Mouse (Mus musculus) ES-Bruce4 (cell line): ENCODE results near the gene H2afx. TPM values are rescaled to one million over a fixed set of nuclear protein-coding genes. Genes with fewer than 3 reads are reported as not detected.
"Not testable (repeated sequence)": the region's sequence is repeated elsewhere in the genome, so short reads cannot be mapped to it uniquely, and the experiment has no call there.

Experiments used
- H3K27ac ChIP-seq: 2 replicates; pipeline ENCODE4 v1.5.1; 2012; ENCODE audit warnings: low read length, inconsistent platforms; ENCODE audit not compliant: insufficient read depth
- H3K27me3 ChIP-seq: 2 replicates; pipeline ENCODE4 v1.6.1; 2012; ENCODE audit warnings: mild to moderate bottlenecking, low read length, inconsistent platforms; ENCODE audit not compliant: control insufficient read depth, poor library complexity, insufficient read depth, severe bottlenecking
- H3K36me3 ChIP-seq: 2 replicates; pipeline ENCODE4 v1.6.1; 2012; ENCODE audit warnings: inconsistent platforms, mild to moderate bottlenecking, low read length, moderate library complexity; ENCODE audit not compliant: control insufficient read depth, poor library complexity, insufficient read depth, severe bottlenecking
- H3K4me1 ChIP-seq: one replicate; pipeline ENCODE4 v1.8.1; 2011; ENCODE audit warnings: low read length; ENCODE audit not compliant: control insufficient read depth, insufficient read depth
- H3K4me3 ChIP-seq: 2 replicates; pipeline ENCODE4 v1.5.1; 2011; ENCODE audit warnings: low read depth, mild to moderate bottlenecking, low read length
- H3K9ac ChIP-seq: 2 replicates; pipeline ENCODE4 v1.6.1; 2012; ENCODE audit warnings: low read depth, mild to moderate bottlenecking, inconsistent platforms; ENCODE audit not compliant: poor library complexity, severe bottlenecking
- H3K9me3 ChIP-seq: replicated peaks from 2 replicates; pipeline ENCODE4 v1.6.1; 2012; ENCODE audit warnings: mild to moderate bottlenecking, low read length, inconsistent platforms; ENCODE audit not compliant: control insufficient read depth, poor library complexity, insufficient read depth, severe bottlenecking
- CTCF ChIP-seq: IDR thresholded peaks from one replicate; pipeline ENCODE4 v1.8.1; 2011; ENCODE audit warnings: low read depth, low read length
- EP300 ChIP-seq: IDR thresholded peaks from 2 replicates; pipeline ENCODE4 v1.6.1; 2011; ENCODE audit warnings: low read depth, low read length; ENCODE audit not compliant: insufficient read depth
- POLR2A ChIP-seq: IDR thresholded peaks from one replicate; pipeline ENCODE4 v1.8.1; 2011; ENCODE audit warnings: low read length; ENCODE audit not compliant: insufficient read depth
- polyA plus RNA-seq: library from polyadenylated mRNA; stranded (reverse); fragments of >200 nt; gene quantifications from 2 replicates; pipeline ENCODE4 v1.2.4, GENCODE M21; 2011; ENCODE audit warnings: low read depth; ENCODE audit not compliant: missing spikeins, insufficient read depth, insufficient read length

The H2afx gene
- polyA plus RNA-seq, 1 experiment: 173 TPM

GRCm38 (mm10) chr9:44335331-44336092 is 1.0 kb downstream of the H2afx start:
- Histone ChIP-seq H3K9ac (peak overlapping the region; percentile 98), H3K9me3 (no peaks in the 10 kb centered on the region), H3K27ac (peak overlapping the region; percentile 78), H3K27me3 (no peaks in the 10 kb centered on the region), H3K4me3 (peak overlapping the region; percentile 97), H3K4me1 (peaks cover 5% of the 10 kb centered on the region), H3K36me3 (peaks cover 24% of the 10 kb centered on the region)
- TF ChIP-seq CTCF (no peak), EP300 (no peak), POLR2A (no peak)

- no peaks in the 10 kb centered on the region for H3K27me3 ChIP-seq
- TF ChIP-seq CTCF: no peak
- no peak for TF ChIP-seq POLR2A
- no peak for TF ChIP-seq EP300
- peak overlapping the region; percentile 54 for H3K27ac ChIP-seq
- peaks cover 5% of the 10 kb centered on the region for H3K4me1 ChIP-seq
- H3K9ac ChIP-seq: peak overlapping the region; percentile 98
- no peaks in the 10 kb centered on the region for H3K9me3 ChIP-seq
- H3K36me3 ChIP-seq: peaks cover 21% of the 10 kb centered on the region
- H3K4me3 ChIP-seq: peak overlapping the region; percentile 97
Observed at GRCm38 (mm10) chr9:44336093-44336406, 1.6 kb downstream of the H2afx start.

- peak overlapping the region; percentile 98 for H3K9ac ChIP-seq
- H3K36me3 ChIP-seq: peaks cover 21% of the 10 kb centered on the region
- H3K27me3 ChIP-seq, H3K9me3 ChIP-seq, H3K4me1 ChIP-seq: not testable (repeated sequence)
- H3K27ac ChIP-seq: 0 out of 2 replicates have a peak overlapping the region, but pooled peaks have one; percentile 12
- peak overlapping the region; percentile 55 for H3K4me3 ChIP-seq
Observed at GRCm38 (mm10) chr9:44336513-44336912, 2.0 kb downstream of the H2afx start.

GRCm38 (mm10) chr9:44336964-44337363 is 2.5 kb downstream of the H2afx start:
- H3K27ac ChIP-seq: 0 out of 2 replicates have a peak overlapping the region, but pooled peaks have one; percentile 12

GRCm38 (mm10) chr9:44337436-44338169 is 3.1 kb downstream of the H2afx start:
- peak overlapping the region; percentile 55 for H3K4me3 ChIP-seq
- H3K4me1 ChIP-seq: peaks cover 5% of the 10 kb centered on the region
- H3K27me3 ChIP-seq: no peaks in the 10 kb centered on the region
- H3K9me3 ChIP-seq: no peaks in the 10 kb centered on the region
- H3K9ac ChIP-seq: peak overlapping the region; percentile 98
- H3K27ac ChIP-seq: 0 out of 2 replicates have a peak overlapping the region, but pooled peaks have one; percentile 12
- H3K36me3 ChIP-seq: peaks cover 18% of the 10 kb centered on the region
- TF ChIP-seq POLR2A: no peak
- no peak for TF ChIP-seq CTCF
- no peak for TF ChIP-seq EP300

More at GRCm38 (mm10) chr9:44336964-44337363, 2.5 kb downstream of the H2afx start:
- TF ChIP-seq POLR2A: no peak
- TF ChIP-seq EP300: no peak
- TF ChIP-seq CTCF: no peak
- H3K4me1 ChIP-seq: peaks cover 5% of the 10 kb centered on the region
- peak overlapping the region; percentile 98 for H3K9ac ChIP-seq
- H3K27me3 ChIP-seq: no peaks in the 10 kb centered on the region
- H3K36me3 ChIP-seq: peaks cover 20% of the 10 kb centered on the region
- H3K9me3 ChIP-seq: no peaks in the 10 kb centered on the region
- H3K4me3 ChIP-seq: peak overlapping the region; percentile 55

GRCm38 (mm10) chr9:44338574-44338973 is 4.1 kb downstream of the H2afx start:
- TF ChIP-seq EP300 (no peak), CTCF (no peak), POLR2A (no peak)
- Histone ChIP-seq H3K4me3 (no peak overlapping the region), H3K27ac (no peak overlapping the region), H3K27me3 (no peaks in the 10 kb centered on the region), H3K36me3 (peaks cover 18% of the 10 kb centered on the region), H3K9ac (no peak overlapping the region), H3K4me1 (peaks cover 3% of the 10 kb centered on the region), H3K9me3 (no peaks in the 10 kb centered on the region)
